Mouse (Mus musculus): Measurements from ENCODE around the gene Shisa2.

Shisa2 gene

GRCm38 (mm10) chr14:59630096-59630495 is 5.0 kb downstream of the Shisa2 start:
- DNase-seq (ENCODE audit: low spot score in 2 of 2) = no peak

GRCm38 (mm10) chr14:59632067-59632466 is 7.0 kb downstream of the Shisa2 start:
- no peak for DNase-seq (ENCODE audit: low spot score in 2 of 2)

GRCm38 (mm10) chr14:59633295-59633898 is 8.3 kb downstream of the Shisa2 start:
- no peak for DNase-seq (ENCODE audit: low spot score in 2 of 2)

- no peak for DNase-seq (ENCODE audit: low spot score in 2 of 2)
Observed at GRCm38 (mm10) chr14:59633988-59634387, 8.9 kb downstream of the Shisa2 start.

GRCm38 (mm10) chr14:59638906-59639703 is 14.0 kb downstream of the Shisa2 start:
- DNase-seq (ENCODE audit: low spot score in 2 of 2) = no peak

GRCm38 (mm10) chr14:59641856-59642255 is 16.7 kb downstream of the Shisa2 start:
- DNase-seq (ENCODE audit: low spot score in 2 of 2) = no peak

GRCm38 (mm10) chr14:59643582-59643981 is 18.5 kb downstream of the Shisa2 start:
- DNase-seq (ENCODE audit: low spot score in 2 of 2) = peak in 1 of 2 experiments; percentile 16

- DNase-seq (ENCODE audit: low spot score in 2 of 2) = no peak
Observed at GRCm38 (mm10) chr14:59644166-59644565, 19.1 kb downstream of the Shisa2 start.

GRCm38 (mm10) chr14:59644896-59645295 is 19.8 kb downstream of the Shisa2 start:
- DNase-seq (ENCODE audit: low spot score in 2 of 2) = no peak

- no peak for DNase-seq (ENCODE audit: low spot score in 2 of 2)
Observed at GRCm38 (mm10) chr14:59646826-59647697, 22.0 kb downstream of the Shisa2 start.

- DNase-seq (ENCODE audit: low spot score in 2 of 2) = no peak
Observed at GRCm38 (mm10) chr14:59648611-59649010, 23.5 kb downstream of the Shisa2 start.

GRCm38 (mm10) chr14:59649337-59649736 is 24.2 kb downstream of the Shisa2 start:
- DNase-seq (ENCODE audit: low spot score in 2 of 2) = no peak

GRCm38 (mm10) chr14:59656591-59656990 is 31.5 kb downstream of the Shisa2 start:
- DNase-seq (ENCODE audit: low spot score in 2 of 2) = no peak

- no peak for DNase-seq (ENCODE audit: low spot score in 2 of 2)
Observed at GRCm38 (mm10) chr14:59657098-59657497, 32.0 kb downstream of the Shisa2 start.

GRCm38 (mm10) chr14:59672893-59673515 is 47.9 kb downstream of the Shisa2 start:
- DNase-seq (ENCODE audit: low spot score in 2 of 2) = no peak

- no peak for DNase-seq (ENCODE audit: low spot score in 2 of 2)
Observed at GRCm38 (mm10) chr14:59674556-59674955, 49.4 kb downstream of the Shisa2 start.

GRCm38 (mm10) chr14:59675330-59675729 is 50.2 kb downstream of the Shisa2 start:
- no peak for DNase-seq (ENCODE audit: low spot score in 2 of 2)

- DNase-seq (ENCODE audit: low spot score in 2 of 2) = no peak
Observed at GRCm38 (mm10) chr14:59677598-59678003, 52.5 kb downstream of the Shisa2 start.

Data from spleen, postnatal 36 days (tissue).